Mouse (Mus musculus): ENCODE results near the gene Ptbp3.

DNA sequence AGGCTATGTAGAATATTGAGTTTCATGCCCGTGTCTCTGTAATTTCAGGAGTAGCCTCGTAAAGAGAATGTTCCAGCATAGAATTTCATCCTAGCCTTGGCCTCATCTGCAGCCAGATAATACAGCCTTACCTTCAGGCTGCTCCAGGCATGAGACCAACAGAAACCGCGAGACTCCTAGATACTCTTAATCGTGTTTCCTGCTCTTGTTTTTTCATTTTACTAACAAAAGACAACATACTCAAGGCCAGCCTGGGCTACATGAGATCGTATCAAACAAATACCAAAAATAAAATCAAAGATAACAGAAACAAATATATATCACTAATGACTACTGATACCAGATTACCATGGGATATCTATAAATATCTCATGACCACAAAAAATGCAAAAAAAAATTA lies 120.0 kb downstream of the Ptbp3 start:
- TF ChIP-seq CTCF (IDR thresholded peaks at IDR 0.05; ENCODE audit: low read depth, low read length) = no peak
- no peak for TF ChIP-seq POLR2A (IDR thresholded peaks at IDR 0.05; ENCODE audit: extremely low read depth, insufficient read depth, low read length)
